Mouse (Mus musculus) bone marrow, adult 2 months (tissue): ENCODE measurements around the gene Arhgap15.

ENCODE experiments used
- CTCF ChIP-seq: fragments of 200-500 bp; IDR thresholded peaks from 2 replicates; pipeline ENCODE4 v1.5.1; 2011; ENCODE audit warnings: low read length, control low read depth; ENCODE audit not compliant: control insufficient read depth, insufficient read depth
- POLR2A ChIP-seq: fragments of 200-500 bp; IDR thresholded peaks from 2 replicates; pipeline ENCODE4 v1.6.1; 2011; ENCODE audit warnings: low read depth, mild to moderate bottlenecking, control low read depth, low read length, borderline replicate concordance; ENCODE audit not compliant: control insufficient read depth

DNA sequence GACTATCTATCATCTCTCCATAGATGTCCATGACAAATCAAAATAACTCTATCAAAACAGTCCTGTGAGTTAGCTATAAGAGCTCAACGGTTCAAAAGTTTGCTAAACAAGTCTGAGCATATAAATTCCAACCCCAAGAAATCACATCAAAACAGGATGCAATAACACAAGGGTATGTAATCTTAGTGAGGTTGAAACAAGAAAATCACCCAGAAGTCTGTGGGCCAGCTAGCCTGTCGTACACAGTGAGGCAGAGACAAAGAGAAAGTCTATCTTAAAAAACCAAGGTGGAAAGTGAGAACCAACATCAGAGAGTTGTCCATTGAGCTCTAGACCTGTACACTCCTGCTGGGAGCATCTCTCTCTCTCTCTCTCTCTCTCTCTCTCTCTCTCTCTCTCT lies 8.0 kb downstream of the Arhgap15 start:
- TF ChIP-seq CTCF, result no peak
- no peak for TF ChIP-seq POLR2A
